Mouse (Mus musculus) cortical plate, adult 2 months (tissue): ENCODE results near the gene Vmp1. TPM values are rescaled to one million over a fixed set of nuclear protein-coding genes. Genes with fewer than 3 reads are reported as not detected.

Source experiments
- H3K27ac ChIP-seq: fragments of 200-500 bp; 2 replicates; pipeline ENCODE4 v1.5.1; 2012; ENCODE audit warnings: low read length, control low read depth, inconsistent platforms; ENCODE audit not compliant: insufficient read depth
- H3K4me1 ChIP-seq: fragments of 200-500 bp; 2 replicates; pipeline ENCODE4 v1.6.1; 2011; ENCODE audit warnings: low read length; ENCODE audit not compliant: control insufficient read depth, insufficient read depth
- H3K4me3 ChIP-seq: fragments of 200-500 bp; 2 replicates; pipeline ENCODE4 v1.5.1; 2011; ENCODE audit warnings: mild to moderate bottlenecking, low read length, control low read depth; ENCODE audit not compliant: insufficient read depth
- CTCF ChIP-seq: fragments of 200-500 bp; IDR thresholded peaks from 2 replicates; pipeline ENCODE4 v1.5.1; 2011; ENCODE audit warnings: mild to moderate bottlenecking, control low read depth, low read length; ENCODE audit not compliant: insufficient read depth; ENCODE audit errors: extremely low read depth
- POLR2A ChIP-seq: fragments of 200-500 bp; IDR thresholded peaks from 2 replicates; pipeline ENCODE4 v1.6.1; 2011; ENCODE audit warnings: mild to moderate bottlenecking, low read length, control low read depth; ENCODE audit not compliant: insufficient read depth; ENCODE audit errors: extremely low read depth
- polyA plus RNA-seq: library from polyadenylated mRNA; depleted of rRNA; stranded (reverse); fragments of >200 nt; gene quantifications from 2 replicates; pipeline ENCODE4 v1.2.3, GENCODE M21; 2012

The Vmp1 gene
- polyA plus RNA-seq, 1 experiment: 131 TPM

DNA sequence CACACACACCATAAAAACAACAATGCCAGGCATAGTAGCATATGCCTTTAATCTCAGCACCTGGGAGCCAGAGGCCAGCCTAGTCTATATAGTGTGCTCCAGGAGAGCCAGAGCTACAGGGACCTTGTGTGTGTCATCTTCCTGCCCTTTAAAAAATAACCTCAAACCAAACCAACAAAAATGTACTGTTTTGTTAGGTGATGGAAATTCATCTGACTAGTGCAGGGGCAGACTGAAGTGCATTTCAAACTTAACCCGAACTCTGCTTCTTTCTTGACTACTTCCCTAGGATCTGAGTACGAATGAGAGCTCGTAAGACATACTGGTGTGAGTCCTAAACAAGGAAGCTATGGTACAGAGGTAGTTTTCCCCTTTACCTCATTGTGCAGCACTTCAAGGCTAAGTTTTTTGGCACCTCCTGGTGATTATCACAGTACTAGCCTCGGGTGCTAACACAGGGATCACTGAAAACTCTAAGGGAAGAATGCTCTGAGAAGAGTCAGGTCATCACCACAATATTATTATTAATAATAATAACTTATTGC, 92.3 kb downstream of the Vmp1 start:
- TF ChIP-seq POLR2A (no peak), CTCF (no peak)
- no peak overlapping the region for H3K4me3 ChIP-seq
- H3K27ac ChIP-seq: no peak overlapping the region
- H3K4me1 ChIP-seq: no peaks in the 10 kb centered on the region

DNA sequence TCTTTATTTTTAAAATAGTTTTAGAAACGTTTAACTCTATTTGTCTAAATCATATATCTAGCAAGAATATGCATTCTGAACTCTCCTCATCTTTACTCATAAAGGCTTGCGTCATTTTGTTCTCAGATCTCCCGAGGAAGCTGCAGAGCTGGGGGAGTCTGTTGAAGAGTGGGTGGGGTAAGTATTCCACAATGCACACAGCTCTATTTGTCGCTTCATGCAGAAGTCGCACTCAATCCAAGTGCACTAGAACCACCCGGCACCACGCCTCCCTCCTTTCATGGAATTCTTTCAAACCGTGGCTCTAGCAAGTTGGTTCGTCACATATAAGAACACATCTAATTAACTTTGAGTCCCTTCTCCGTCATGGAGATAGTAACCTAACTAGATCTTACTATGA, 93.1 kb downstream of the Vmp1 start:
- H3K4me1 ChIP-seq: peaks cover under 1% of the 10 kb centered on the region; the same call in 1 of the 2 replicates
- no peak overlapping the region for H3K4me3 ChIP-seq
- H3K27ac ChIP-seq: no peak overlapping the region
- TF ChIP-seq POLR2A (no peak), CTCF (no peak)

DNA sequence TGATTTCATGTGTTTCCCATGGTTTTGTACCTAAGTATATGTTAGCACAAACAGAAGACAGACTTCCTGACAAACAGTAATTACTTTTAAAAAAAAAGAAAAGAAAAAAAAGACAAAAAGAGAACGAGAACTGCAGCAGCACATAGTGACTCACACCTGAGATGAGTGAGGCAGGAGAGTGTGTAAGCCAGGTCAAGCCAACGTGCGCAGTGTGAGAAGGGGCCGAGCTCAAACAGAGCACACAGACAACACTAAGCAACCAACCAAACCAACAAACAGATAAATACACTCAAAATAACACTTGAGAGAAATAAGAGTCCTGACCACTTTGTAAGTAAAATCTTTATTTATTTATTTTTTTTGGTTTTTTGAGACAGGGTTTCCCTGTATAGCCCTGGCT, 93.6 kb downstream of the Vmp1 start:
- TF ChIP-seq POLR2A (no peak), CTCF (no peak)
- peaks cover 2% of the 10 kb centered on the region; the same call in 1 of the 2 replicates for H3K4me1 ChIP-seq
- H3K27ac ChIP-seq: no peak overlapping the region
- no peak overlapping the region for H3K4me3 ChIP-seq

DNA sequence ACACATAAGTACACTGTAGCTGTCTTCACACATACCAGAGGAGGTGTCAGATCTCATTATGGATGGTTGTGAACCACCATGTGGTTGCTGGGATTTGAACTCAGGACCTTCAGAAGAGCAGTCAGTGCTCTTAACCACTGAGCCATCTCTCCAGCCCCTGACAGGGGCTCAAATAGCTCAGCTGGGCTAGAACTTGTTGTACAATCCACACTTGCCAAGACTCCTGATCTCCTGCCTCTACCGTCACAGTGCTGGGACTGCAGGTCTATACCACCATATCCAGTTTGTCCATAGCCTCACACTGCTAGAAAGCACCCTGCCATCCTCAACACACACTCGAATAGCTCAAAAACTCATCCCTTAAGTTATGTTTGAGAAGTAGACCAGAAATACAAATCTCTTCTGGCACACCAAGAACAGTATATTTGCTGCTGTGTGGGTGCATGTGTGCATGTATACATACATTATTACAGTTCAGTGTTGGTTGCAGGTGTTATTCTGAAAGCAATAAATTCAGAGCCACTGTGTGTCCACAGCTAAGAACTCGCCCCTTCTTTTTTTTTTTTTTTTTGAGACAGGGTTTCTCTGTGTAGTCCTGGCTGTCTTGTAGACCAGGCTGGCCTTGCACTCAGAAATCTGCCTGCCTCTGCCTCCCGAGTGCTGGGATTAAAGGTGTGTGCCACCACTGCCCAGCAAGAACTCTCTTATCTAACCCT, 94.9 kb downstream of the Vmp1 start:
- Histone ChIP-seq H3K4me3 (no peak overlapping the region), H3K27ac (no peak overlapping the region), H3K4me1 (peaks cover 2% of the 10 kb centered on the region; the same call in 1 of the 2 replicates)
- TF ChIP-seq CTCF (no peak), POLR2A (no peak)

DNA sequence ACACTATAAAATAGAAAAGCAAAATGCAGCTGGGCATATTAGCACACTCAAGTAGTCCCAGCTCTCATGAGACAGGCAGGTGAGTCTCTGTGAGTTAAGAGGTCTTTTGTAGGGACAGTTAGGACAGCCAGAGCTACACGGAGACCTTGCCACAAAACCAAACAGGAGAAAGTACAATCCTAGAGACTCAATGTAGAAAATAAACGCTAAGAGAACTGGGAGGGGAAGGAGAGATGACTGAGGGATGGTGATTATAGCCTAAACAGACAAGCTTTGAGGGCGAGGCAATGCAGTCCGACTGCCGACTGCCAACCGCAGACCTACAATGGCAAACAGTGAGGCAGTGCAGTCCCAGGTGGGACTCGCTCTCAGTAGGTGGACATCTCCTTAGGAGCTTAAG, 95.8 kb downstream of the Vmp1 start:
- no peak overlapping the region for H3K4me3 ChIP-seq
- no peak overlapping the region for H3K27ac ChIP-seq
- peaks cover 2% of the 10 kb centered on the region; the same call in 1 of the 2 replicates for H3K4me1 ChIP-seq
- TF ChIP-seq POLR2A (no peak), CTCF (no peak)

DNA sequence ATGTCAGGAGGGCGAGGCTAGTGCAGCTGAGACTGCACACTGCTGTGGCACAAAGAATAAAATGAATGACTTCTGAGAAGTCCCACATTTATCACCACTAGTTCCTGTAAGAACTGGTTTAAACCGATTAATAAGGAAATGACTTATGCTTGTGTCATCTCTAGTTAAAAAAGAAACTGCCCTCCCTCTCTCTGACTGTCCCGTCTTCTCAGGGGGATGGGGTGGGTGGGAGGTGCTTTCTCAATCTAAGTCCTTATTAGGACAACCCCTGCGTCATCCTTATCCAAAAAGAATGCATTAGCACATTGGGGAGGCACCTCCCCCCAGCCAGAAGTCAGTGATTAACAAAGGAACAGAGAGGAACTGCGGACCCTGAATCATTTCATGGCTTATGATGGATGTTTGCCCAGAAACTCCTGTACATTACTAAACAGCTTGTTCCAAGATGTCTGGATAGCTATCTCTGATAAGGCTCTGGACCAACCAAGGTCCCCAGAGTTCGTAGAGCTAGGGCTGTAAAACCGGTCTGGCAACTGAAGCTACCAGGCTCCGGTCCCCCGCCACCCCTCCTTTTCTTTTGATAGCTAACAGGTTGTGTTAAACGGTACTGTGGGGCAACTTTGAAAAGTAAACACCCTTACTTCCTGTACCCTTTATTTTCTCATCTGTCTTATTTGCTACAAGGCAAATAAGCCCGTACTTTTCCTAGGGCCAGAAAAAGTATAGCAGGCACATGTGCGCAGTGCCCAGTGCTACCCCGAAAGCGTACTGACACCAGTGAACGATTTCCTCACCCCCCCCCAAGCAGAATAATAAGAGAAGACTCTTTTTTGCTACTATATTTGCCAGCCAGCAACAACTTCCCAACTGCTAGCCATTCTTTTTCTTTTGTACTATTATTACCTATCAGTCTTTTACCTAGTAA, 96.5 kb downstream of the Vmp1 start:
- Histone ChIP-seq H3K4me3 (peak overlapping the region; percentile 5; the same call in 1 of the 2 replicates), H3K27ac (no peak overlapping the region)
- TF ChIP-seq POLR2A: no peak
- TF ChIP-seq CTCF: no peak

DNA sequence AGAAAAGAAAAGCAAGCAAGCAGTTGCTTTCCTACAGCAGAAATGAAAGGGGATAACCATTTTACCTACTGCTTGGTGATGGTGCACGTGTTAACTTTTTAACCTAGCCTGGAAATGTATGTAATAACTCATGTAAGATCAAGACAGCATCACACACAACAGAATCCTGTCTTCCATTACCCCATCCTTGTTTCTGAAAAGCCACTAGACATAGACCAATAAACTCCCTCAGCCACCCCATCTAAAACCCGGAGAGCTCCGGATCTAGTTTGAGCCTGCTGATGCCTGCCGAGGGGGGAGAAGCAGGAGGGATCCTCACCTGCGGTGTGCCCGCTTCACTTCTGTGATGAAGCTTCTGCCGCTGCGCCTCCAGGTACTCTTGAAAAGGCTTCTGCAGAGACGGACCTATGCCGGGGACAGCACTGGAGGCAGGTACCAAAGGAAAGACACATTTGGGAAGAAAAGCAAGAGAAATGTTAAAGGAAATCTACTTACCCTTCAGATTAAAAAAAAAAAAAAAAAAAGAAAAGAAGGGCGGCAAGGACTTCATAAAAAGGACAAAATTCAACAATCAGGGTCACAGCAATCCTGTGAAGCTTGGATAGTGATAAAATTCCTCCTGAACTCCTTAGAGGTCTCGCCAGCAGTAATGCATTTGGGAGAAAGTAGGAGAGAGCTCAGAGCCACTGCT, 97.3 kb downstream of the Vmp1 start:
- Histone ChIP-seq H3K4me1 (peaks cover 2% of the 10 kb centered on the region; the same call in 1 of the 2 replicates), H3K27ac (no peak overlapping the region), H3K4me3 (0 out of 2 replicates have a peak overlapping the region, but pooled peaks have one; percentile 5)
- no peak for TF ChIP-seq CTCF
- TF ChIP-seq POLR2A: no peak

More for the DNA sequence above, 96.5 kb downstream of the Vmp1 start:
- H3K4me1 ChIP-seq: peaks cover 2% of the 10 kb centered on the region; the same call in 1 of the 2 replicates

DNA sequence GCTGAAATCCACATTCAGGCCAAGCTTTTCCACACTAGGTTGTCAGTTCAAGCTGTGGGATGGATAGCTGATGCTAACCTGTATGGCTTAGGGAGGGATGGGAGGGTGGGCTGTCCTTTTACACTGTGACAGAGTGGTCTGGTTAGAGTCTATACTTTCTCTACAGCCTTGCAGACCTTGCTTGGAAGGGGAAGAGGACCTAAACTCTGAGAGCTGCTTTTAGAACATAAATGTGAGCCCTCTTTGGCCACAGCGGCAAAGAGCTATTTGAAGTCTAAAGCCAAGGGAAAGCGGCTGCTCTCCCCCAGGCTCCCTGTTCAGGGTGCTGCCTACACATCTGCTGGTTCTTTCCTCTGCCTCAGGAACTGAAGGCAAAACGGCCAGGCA, 98.0 kb downstream of the Vmp1 start:
- H3K4me3 ChIP-seq: no peak overlapping the region
- no peak overlapping the region for H3K27ac ChIP-seq
- peaks cover 2% of the 10 kb centered on the region; the same call in 1 of the 2 replicates for H3K4me1 ChIP-seq
- TF ChIP-seq CTCF (no peak), POLR2A (no peak)

DNA sequence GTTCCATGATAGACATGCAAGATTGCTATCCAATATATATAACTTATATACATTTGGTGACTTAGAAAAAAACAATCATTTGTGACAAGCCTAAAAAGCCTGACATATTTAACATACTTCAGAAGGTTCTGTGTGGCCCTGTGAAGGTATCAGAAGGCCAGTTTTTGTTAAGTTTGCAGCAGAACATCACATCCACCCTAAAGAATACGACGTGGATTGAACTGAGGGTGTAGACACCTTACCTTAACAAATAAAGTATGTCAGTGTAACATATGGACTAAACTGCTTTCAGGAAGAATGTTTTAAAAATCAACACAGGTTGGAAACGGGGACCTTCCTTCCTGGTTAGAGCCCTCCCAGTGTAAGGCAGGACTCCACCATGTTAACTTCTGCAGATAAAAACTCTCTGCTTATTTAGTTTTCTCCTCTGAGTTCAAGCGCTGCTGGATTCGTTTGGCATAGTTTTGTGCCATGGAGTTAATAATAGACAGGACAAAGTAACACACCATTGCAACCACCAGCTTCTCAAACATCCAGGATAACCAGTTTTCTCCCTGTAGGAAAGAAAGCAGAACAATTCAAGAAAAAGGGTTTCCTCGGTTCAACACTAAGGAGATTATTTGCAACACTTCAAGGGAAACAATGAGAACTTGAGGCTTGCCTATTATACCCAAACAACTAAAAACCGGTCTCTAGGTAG, 98.6 kb downstream of the Vmp1 start:
- H3K4me1 ChIP-seq: peaks cover 2% of the 10 kb centered on the region; the same call in 1 of the 2 replicates
- no peak overlapping the region for H3K27ac ChIP-seq
- TF ChIP-seq POLR2A: no peak
- no peak for TF ChIP-seq CTCF
- H3K4me3 ChIP-seq: no peak overlapping the region
